Mouse (Mus musculus) brown adipose tissue, adult 24 weeks (tissue): ENCODE measurements around the gene Sema6b. TPM values are rescaled to one million over a fixed set of nuclear protein-coding genes. Genes with fewer than 3 reads are reported as not detected.
A peak's percentile ranks its signal among the peaks of the same experiment; 100 is the strongest.
"Not testable (repeated sequence)": the region's sequence is repeated elsewhere in the genome, so short reads cannot be mapped to it uniquely, and the experiment has no call there.

Experiments
- H3K27ac ChIP-seq: fragments of 200-500 bp; replicated peaks from 2 replicates; pipeline ENCODE4 v1.5.1; 2012; ENCODE audit warnings: low read depth, mild to moderate bottlenecking, low read length
- H3K4me1 ChIP-seq: fragments of 200-500 bp; 2 replicates; pipeline ENCODE4 v1.6.1; 2012; ENCODE audit warnings: low read length, mixed read lengths; ENCODE audit not compliant: control insufficient read depth, insufficient read depth, insufficient read length
- H3K4me3 ChIP-seq: fragments of 200-500 bp; 2 replicates; pipeline ENCODE4 v1.5.1; 2012; ENCODE audit warnings: low read depth, mild to moderate bottlenecking, low read length, moderate library complexity; ENCODE audit not compliant: insufficient read depth
- polyA plus RNA-seq: library from polyadenylated mRNA; stranded (reverse); fragments of >200 nt; gene quantifications from 2 replicates; pipeline ENCODE4 v1.2.4, GENCODE M21; 2012; ENCODE audit not compliant: missing spikeins, insufficient read depth, insufficient read length

Gene Sema6b
- polyA plus RNA-seq, 1 experiment: 1.9 TPM

- Histone ChIP-seq H3K4me3 (peak overlapping the region; percentile 78), H3K27ac (peak overlapping the region; percentile 96)
These were observed 23.9 kb downstream of the Sema6b start for GRCm38 (mm10) chr17:56116193-56116592.

GRCm38 (mm10) chr17:56112743-56113142 lies 27.4 kb downstream of the Sema6b start:
- peak overlapping the region; percentile 4; the same call in 1 of the 2 replicates for H3K4me3 ChIP-seq
- peak overlapping the region; percentile 36 for H3K27ac ChIP-seq
- H3K4me1 ChIP-seq: no peaks in the 10 kb centered on the region

More at GRCm38 (mm10) chr17:56116193-56116592, 23.9 kb downstream of the Sema6b start:
- H3K4me1 ChIP-seq: 0 out of 2 replicates have a peak, but pooled peaks cover 4% of the 10 kb centered on the region

- H3K4me3 ChIP-seq: no peak overlapping the region
- H3K4me1 ChIP-seq: no peaks in the 10 kb centered on the region
- H3K27ac ChIP-seq: peak overlapping the region; percentile 91
These were observed 28.3 kb downstream of the Sema6b start for GRCm38 (mm10) chr17:56111864-56112263.

- H3K4me3 ChIP-seq: no peak overlapping the region
- peak overlapping the region; percentile 91 for H3K27ac ChIP-seq
- no peaks in the 10 kb centered on the region for H3K4me1 ChIP-seq
These were observed 29.1 kb downstream of the Sema6b start for GRCm38 (mm10) chr17:56111021-56111420.

- no peak overlapping the region for H3K4me3 ChIP-seq
- H3K4me1 ChIP-seq: no peaks in the 10 kb centered on the region
- H3K27ac ChIP-seq: peak overlapping the region; percentile 98
These were observed 29.6 kb downstream of the Sema6b start for GRCm38 (mm10) chr17:56110571-56110970.

GRCm38 (mm10) chr17:56109219-56110051 lies 30.7 kb downstream of the Sema6b start, which contains the start of gene Plin4:
Plin4 (minus strand) TSS chr17:56109803.
- H3K4me1 ChIP-seq: no peaks in the 10 kb centered on the region
- peak within 1 kb of the TSS; percentile 98 for H3K27ac ChIP-seq
- peak within 1 kb of the TSS; percentile 55 for H3K4me3 ChIP-seq

GRCm38 (mm10) chr17:56108334-56109044 lies 31.7 kb downstream of the Sema6b start:
- H3K27ac ChIP-seq: peak overlapping the region; percentile 98
- peak overlapping the region; percentile 55 for H3K4me3 ChIP-seq

GRCm38 (mm10) chr17:56107736-56108135 lies 32.4 kb downstream of the Sema6b start:
- H3K4me3 ChIP-seq: peak overlapping the region; percentile 55
- H3K27ac ChIP-seq: peak overlapping the region; percentile 98

More at GRCm38 (mm10) chr17:56108334-56109044, 31.7 kb downstream of the Sema6b start:
- no peaks in the 10 kb centered on the region for H3K4me1 ChIP-seq

GRCm38 (mm10) chr17:56106981-56107380 lies 33.2 kb downstream of the Sema6b start:
- Histone ChIP-seq H3K4me3 (no peak overlapping the region), H3K27ac (peak overlapping the region; percentile 98), H3K4me1 (no peaks in the 10 kb centered on the region)

More at GRCm38 (mm10) chr17:56107736-56108135, 32.4 kb downstream of the Sema6b start:
- H3K4me1 ChIP-seq: no peaks in the 10 kb centered on the region

- not testable (repeated sequence) for H3K4me3 ChIP-seq, H3K4me1 ChIP-seq
- peak overlapping the region; percentile 98 for H3K27ac ChIP-seq
These were observed 33.7 kb downstream of the Sema6b start for GRCm38 (mm10) chr17:56106436-56106835.

- H3K4me3 ChIP-seq, H3K4me1 ChIP-seq, H3K27ac ChIP-seq: not testable (repeated sequence)
These were observed 35.3 kb downstream of the Sema6b start for GRCm38 (mm10) chr17:56104821-56105220.

- H3K27ac ChIP-seq: peak overlapping the region; percentile 15; the same call in 1 of the 2 replicates
- no peak overlapping the region for H3K4me3 ChIP-seq
- H3K4me1 ChIP-seq: no peaks in the 10 kb centered on the region
These were observed 36.5 kb downstream of the Sema6b start for GRCm38 (mm10) chr17:56103465-56104285.

- H3K4me1 ChIP-seq: no peaks in the 10 kb centered on the region
- H3K27ac ChIP-seq: no peak overlapping the region
- H3K4me3 ChIP-seq: no peak overlapping the region
These were observed 37.2 kb downstream of the Sema6b start for GRCm38 (mm10) chr17:56102927-56103326.

GRCm38 (mm10) chr17:56102158-56102557 lies 38.0 kb downstream of the Sema6b start:
- H3K4me3 ChIP-seq: no peak overlapping the region
- no peak overlapping the region for H3K27ac ChIP-seq
- no peaks in the 10 kb centered on the region for H3K4me1 ChIP-seq
